Mouse (Mus musculus): ENCODE results near the gene Slc16a9.

Slc16a9 gene

DNA sequence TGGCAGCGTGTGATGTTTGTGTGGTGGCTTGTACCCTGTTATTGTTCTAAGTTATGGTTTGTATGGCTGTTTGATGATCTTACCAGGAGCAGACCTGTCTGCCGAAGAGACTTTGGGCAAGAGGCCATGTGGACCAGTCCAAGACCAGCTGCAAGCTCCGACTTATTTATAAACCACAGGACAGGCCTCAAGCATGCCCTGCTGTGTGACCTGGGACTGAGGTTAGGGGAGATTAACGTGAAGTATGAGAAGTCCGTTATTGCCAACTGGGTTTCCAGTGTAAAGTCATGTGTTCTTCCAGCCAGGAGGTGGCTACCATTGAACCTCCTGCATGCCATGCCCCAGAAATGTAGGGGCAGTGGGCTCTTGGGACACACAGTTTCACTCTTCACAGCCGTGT is 14.5 kb upstream of the Slc16a9 start:
- TF ChIP-seq GATA4 (IDR thresholded peaks at IDR 0.05; ENCODE audit: insufficient replicate concordance, low read length): no peak

- no peak for TF ChIP-seq GATA4 (IDR thresholded peaks at IDR 0.05; ENCODE audit: insufficient replicate concordance, low read length)
These were observed 7.0 kb upstream of the Slc16a9 start for GRCm38 (mm10) chr10:70237936-70238335.

- TF ChIP-seq GATA4 (IDR thresholded peaks at IDR 0.05; ENCODE audit: insufficient replicate concordance, low read length): no peak
These were observed 2.0 kb upstream of the Slc16a9 start for GRCm38 (mm10) chr10:70242751-70243444.

- TF ChIP-seq GATA4 (IDR thresholded peaks at IDR 0.05; ENCODE audit: insufficient replicate concordance, low read length): no peak
These were observed 652 bp downstream of the Slc16a9 start for GRCm38 (mm10) chr10:70245559-70245945.

GRCm38 (mm10) chr10:70246076-70246475 is 1.2 kb downstream of the Slc16a9 start:
- TF ChIP-seq GATA4 (IDR thresholded peaks at IDR 0.05; ENCODE audit: insufficient replicate concordance, low read length): no peak

- TF ChIP-seq GATA4 (IDR thresholded peaks at IDR 0.05; ENCODE audit: insufficient replicate concordance, low read length): no peak
These were observed 5.5 kb downstream of the Slc16a9 start for GRCm38 (mm10) chr10:70250354-70250753.

DNA sequence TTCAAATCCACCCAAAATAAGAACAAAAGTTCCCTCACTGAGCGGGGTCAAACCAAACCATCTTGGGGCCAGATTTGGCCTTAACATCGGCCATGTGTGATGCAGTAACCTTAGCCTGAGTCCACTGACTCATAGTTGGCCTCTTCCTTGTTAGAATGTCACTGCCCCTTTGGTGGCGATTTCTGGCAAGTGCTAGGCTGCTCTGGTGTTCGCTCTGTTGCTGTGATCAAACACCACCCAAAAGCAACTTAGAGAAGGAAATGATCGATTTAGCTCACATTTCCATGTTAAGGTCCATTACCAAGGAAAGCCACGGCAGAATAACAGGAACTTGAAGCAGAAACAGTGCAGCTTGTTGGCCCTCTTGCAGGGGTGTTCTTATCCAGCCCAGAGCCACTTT is 5.9 kb downstream of the Slc16a9 start:
- TF ChIP-seq GATA4 (IDR thresholded peaks at IDR 0.05; ENCODE audit: insufficient replicate concordance, low read length): no peak

GRCm38 (mm10) chr10:70254666-70255065 is 9.8 kb downstream of the Slc16a9 start:
- TF ChIP-seq GATA4 (IDR thresholded peaks at IDR 0.05; ENCODE audit: insufficient replicate concordance, low read length): no peak

GRCm38 (mm10) chr10:70255601-70256210 is 10.8 kb downstream of the Slc16a9 start:
- no peak for TF ChIP-seq GATA4 (IDR thresholded peaks at IDR 0.05; ENCODE audit: insufficient replicate concordance, low read length)

GRCm38 (mm10) chr10:70257029-70257428 is 12.1 kb downstream of the Slc16a9 start:
- TF ChIP-seq GATA4 (IDR thresholded peaks at IDR 0.05; ENCODE audit: insufficient replicate concordance, low read length): no peak

DNA sequence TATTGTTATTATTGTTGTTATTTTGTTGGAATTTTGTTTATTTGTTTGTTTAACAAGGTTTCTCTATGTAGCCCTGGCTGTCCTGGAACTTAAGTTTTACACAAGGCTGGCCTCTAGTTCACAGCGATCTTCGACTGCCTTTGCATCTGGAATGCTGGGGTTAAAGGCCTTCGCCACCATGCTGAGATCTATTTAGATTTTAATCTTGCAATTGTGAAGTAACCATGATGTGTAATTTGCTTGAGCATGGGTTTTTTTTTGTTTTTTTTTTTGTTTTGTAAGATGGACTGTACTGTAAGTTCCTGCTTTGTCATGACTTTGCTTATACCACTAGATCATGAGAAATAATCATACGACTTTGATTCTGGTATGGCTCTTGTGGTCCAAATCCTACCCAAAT is 16.0 kb downstream of the Slc16a9 start:
- no peak for TF ChIP-seq GATA4 (IDR thresholded peaks at IDR 0.05; ENCODE audit: insufficient replicate concordance, low read length)

- TF ChIP-seq GATA4 (IDR thresholded peaks at IDR 0.05; ENCODE audit: insufficient replicate concordance, low read length): no peak
These were observed 17.2 kb downstream of the Slc16a9 start for GRCm38 (mm10) chr10:70262051-70262450.

DNA sequence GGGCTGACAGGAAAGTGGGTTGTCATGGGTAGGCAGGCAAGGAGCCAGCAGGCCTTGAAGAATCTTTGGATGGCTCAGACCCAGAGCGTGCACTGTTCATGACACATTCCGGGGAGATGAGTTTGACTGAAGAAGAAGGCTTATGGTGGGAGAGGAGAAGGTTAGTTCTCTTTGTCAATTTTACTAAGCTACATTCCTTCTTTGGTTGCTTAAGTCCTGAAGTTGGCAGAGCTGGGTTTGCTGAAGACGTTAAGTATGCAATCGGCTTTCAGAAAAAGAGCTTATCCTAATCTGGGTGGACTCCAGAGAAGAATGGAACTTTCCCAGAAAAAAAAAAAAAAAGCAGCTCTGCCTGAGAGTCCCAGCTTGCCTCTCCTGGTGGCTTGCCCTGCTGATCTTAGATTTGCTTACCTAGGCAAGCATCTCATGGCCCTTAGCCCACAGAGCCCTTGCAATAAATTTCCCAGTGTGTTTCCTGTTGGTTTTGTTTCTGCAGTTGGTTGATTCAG is 18.8 kb downstream of the Slc16a9 start:
- no peak for TF ChIP-seq GATA4 (IDR thresholded peaks at IDR 0.05; ENCODE audit: insufficient replicate concordance, low read length)

DNA sequence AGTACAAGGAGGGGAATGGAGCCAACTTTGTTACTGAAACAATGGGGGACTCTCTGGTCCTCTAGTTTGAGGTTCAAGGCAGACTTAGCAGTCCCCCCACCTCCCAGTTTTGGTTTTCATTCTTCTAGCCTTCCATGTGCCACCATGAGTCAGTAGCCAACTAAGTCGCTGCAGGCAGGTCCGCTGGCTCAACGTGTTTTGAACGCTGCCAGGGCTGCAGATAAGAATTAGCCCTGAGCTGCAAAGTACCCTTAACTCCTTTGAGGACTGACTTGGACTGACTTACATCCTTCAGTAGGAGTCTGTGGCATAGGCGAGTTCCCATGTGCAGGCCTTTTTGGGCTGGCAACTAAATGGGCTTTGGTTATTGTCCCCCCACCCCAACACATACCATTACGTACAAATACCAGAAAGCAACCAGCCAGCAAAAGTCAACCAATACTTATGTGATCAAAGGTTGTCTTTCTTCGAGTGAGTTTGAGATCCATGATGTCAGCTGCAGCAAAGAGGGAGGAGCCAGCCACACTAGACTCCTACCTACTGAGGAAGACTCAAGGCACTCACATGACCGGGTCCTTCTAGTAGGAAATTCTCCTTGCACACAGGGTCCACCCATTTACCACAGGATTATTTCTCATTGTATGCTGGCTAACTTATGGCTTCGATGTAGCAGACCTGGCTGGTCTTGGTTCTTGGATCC is 19.6 kb downstream of the Slc16a9 start:
- no peak for TF ChIP-seq GATA4 (IDR thresholded peaks at IDR 0.05; ENCODE audit: insufficient replicate concordance, low read length)

DNA sequence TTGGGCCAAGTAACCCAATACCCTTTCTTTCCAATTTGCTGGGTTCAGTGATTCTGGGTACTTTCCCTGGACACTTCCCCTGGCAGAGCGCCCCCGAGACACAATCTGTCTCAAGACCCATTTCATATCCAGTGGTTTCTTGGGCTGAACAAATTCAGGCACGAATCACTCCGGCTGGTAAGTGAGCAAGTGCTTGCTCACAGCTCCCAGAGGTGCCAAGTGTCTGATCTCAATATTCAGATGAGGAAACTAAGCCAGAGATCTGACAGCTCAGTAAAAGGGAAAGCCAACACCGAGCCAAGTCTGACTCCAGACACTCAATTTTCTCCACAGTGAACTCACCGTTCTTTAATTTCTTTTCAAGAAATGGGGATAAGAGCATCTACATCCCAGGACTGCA is 21.6 kb downstream of the Slc16a9 start:
- TF ChIP-seq GATA4 (IDR thresholded peaks at IDR 0.05; ENCODE audit: insufficient replicate concordance, low read length): no peak
